Mouse (Mus musculus) liver, adult 2 months (tissue): ENCODE measurements around the gene Pbsn. TPM values are rescaled to one million over a fixed set of nuclear protein-coding genes. Genes with fewer than 3 reads are reported as not detected.
"Not testable (repeated sequence)": the region's sequence is repeated elsewhere in the genome, so short reads cannot be mapped to it uniquely, and the experiment has no call there.

Source experiments
- DNase-seq: peaks from one replicate; pipeline ENCODE4 v3.0.0-alpha.2; 2011; ENCODE audit warnings: low read depth, low spot score; ENCODE audit errors: extremely low read depth
- H3K27ac ChIP-seq: fragments of 200-500 bp; replicated peaks from 2 replicates; pipeline ENCODE4 v1.5.1; 2012; ENCODE audit warnings: low read depth, mild to moderate bottlenecking, control low read depth, inconsistent platforms, low read length; ENCODE audit not compliant: insufficient read depth
- H3K27me3 ChIP-seq: fragments of 200-500 bp; 2 replicates; pipeline ENCODE4 v1.6.1; 2012; ENCODE audit warnings: mild to moderate bottlenecking, moderate library complexity, low read length, inconsistent platforms; ENCODE audit not compliant: control insufficient read depth, insufficient read depth
- H3K36me3 ChIP-seq: fragments of 200-500 bp; 2 replicates; pipeline ENCODE4 v1.6.1; 2012; ENCODE audit warnings: low read length, inconsistent platforms; ENCODE audit not compliant: control insufficient read depth, insufficient read depth
- H3K4me1 ChIP-seq: fragments of 200-500 bp; 2 replicates; pipeline ENCODE4 v1.6.1; 2011; ENCODE audit warnings: low read length; ENCODE audit not compliant: control insufficient read depth, insufficient read depth
- H3K4me3 ChIP-seq: fragments of 200-500 bp; 2 replicates; pipeline ENCODE4 v1.5.1; 2011; ENCODE audit warnings: low read depth, mild to moderate bottlenecking, control low read depth, low read length, moderate library complexity; ENCODE audit not compliant: insufficient read depth
- H3K79me2 ChIP-seq: fragments of 200-500 bp; 2 replicates; pipeline ENCODE4 v1.6.1; 2012; ENCODE audit warnings: inconsistent platforms, mild to moderate bottlenecking, low read length, moderate library complexity; ENCODE audit not compliant: control insufficient read depth, insufficient read depth
- H3K9ac ChIP-seq: fragments of 200-500 bp; 2 replicates; pipeline ENCODE4 v1.6.1; 2012; ENCODE audit warnings: low read depth, mild to moderate bottlenecking, control low read depth, inconsistent platforms, low read length
- CTCF ChIP-seq: fragments of 200-500 bp; IDR thresholded peaks from 2 replicates; pipeline ENCODE4 v1.5.1; 2011; ENCODE audit warnings: low read depth, low read length, control low read depth
- POLR2A ChIP-seq: fragments of 200-500 bp; IDR thresholded peaks from 2 replicates; pipeline ENCODE4 v1.6.1; 2011; ENCODE audit warnings: low read length, control low read depth; ENCODE audit not compliant: insufficient read depth; ENCODE audit errors: extremely low read depth
- WGBS: fragments of 180-500 bp; shearing (Covaris S2); methylation state at CpG from one replicate; pipeline ENCODE4 v1.1.7; 2018; 5-methylcytosine and 5-hydroxymethylcytosine counted together
- polyA plus RNA-seq: library from polyadenylated mRNA; depleted of rRNA; stranded (reverse); fragments of >200 nt; gene quantifications from 2 replicates; pipeline ENCODE4 v1.2.3, GENCODE M21; 2012; rRNA removed
- total RNA-seq: library from RNA; depleted of rRNA; stranded (reverse); fragments of >200 nt; gene quantifications from 2 replicates; pipeline ENCODE4 v1.2.3, GENCODE M21; 2014; rRNA removed

The Pbsn gene
- not detected in 2 replicates for total RNA-seq
- not detected in 2 replicates for polyA plus RNA-seq

DNA sequence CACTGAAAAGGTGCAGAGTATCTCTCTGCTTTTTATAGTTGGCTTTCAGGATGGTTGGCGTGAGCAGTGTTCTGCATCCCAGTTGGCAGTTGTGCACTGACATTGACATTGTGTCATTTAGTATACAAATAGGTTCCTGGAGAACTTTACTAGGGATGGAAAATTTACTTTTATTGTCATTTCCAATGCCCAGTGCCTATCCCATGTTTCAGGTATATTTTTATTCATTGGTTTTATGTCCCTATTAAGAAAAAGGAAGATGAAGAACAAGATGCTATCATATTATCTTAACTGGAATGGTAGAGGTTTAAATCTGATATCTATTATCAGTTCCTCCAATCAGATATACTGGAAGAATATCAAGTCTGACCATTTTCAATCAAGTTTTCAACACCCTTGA, at the start of gene Pbsn:
Gene Pbsn, minus strand, starts transcription at position 101 of the 400 bp plus-strand sequence.
- WGBS = 67% methylated on average over 1 of the region's 1 CpGs
- H3K4me1 ChIP-seq = no peaks in the 10 kb centered on the region

DNA sequence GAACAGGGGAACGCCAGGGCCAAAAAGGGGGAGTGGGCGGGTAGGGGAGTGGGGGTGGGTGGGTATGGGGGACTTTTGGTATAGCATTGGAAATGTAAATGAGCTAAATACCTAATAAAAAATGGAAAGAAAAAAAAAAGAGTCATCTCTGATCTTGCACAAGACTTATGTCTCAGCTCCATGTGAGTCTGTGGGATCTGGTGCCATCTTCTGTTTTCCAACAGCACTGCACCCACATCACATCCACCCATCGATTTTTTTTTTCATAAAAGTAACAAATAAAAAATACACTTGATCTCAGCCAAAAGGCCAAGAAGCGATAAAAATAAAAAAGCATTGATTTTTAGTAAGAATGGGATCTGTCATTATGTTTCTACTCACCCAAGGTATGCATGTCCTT, 26.6 kb upstream of the Pbsn start:
- not testable (repeated sequence) for H3K27ac ChIP-seq, H3K4me1 ChIP-seq, H3K79me2 ChIP-seq, H3K36me3 ChIP-seq, H3K4me3 ChIP-seq, H3K27me3 ChIP-seq, H3K9ac ChIP-seq
- WGBS = 23% methylated on average over 2 of the region's 4 CpGs
- peak; percentile 1 for DNase-seq

More for the DNA sequence above, at the start of gene Pbsn:
- H3K27ac ChIP-seq = no peak within 1 kb of the TSS
- no peak within 1 kb of the TSS for H3K4me3 ChIP-seq
- no peak for TF ChIP-seq POLR2A
- TF ChIP-seq CTCF = no peak
- no peaks in the 10 kb centered on the region for H3K27me3 ChIP-seq
- H3K36me3 ChIP-seq = no peaks in the 10 kb centered on the region
- no peak for DNase-seq
- no peak within 1 kb of the TSS for H3K9ac ChIP-seq
- H3K79me2 ChIP-seq = no peaks in the 10 kb centered on the region

DNA sequence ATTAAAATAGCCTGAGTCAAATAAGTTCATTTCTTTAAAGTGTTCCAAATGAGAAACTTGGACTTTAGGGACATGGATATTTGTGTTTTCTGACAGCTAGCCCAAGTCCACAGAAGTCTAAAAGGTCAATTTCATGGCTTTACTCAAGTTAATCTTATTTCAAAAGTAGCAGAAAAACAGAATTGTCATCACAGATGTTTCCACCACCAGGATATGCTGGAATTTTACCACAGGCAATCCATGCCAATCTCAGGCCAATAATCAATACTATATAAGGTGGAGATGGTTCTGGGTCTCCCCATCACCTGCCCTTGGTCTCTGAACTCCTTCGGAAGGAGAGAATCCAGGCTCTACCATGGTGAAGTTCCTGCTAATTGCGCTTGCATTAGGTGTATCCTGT, 11.0 kb upstream of the Pbsn start, which contains the start of gene Gm14744:
Gene Gm14744, plus strand, starts transcription at position 301 of the 400 bp plus-strand sequence.
- not testable (repeated sequence) for H3K79me2 ChIP-seq, DNase-seq, H3K27ac ChIP-seq, H3K27me3 ChIP-seq, H3K36me3 ChIP-seq, H3K9ac ChIP-seq, H3K4me3 ChIP-seq, H3K4me1 ChIP-seq
- WGBS = 81% methylated on average over 2 of the region's 2 CpGs

DNA sequence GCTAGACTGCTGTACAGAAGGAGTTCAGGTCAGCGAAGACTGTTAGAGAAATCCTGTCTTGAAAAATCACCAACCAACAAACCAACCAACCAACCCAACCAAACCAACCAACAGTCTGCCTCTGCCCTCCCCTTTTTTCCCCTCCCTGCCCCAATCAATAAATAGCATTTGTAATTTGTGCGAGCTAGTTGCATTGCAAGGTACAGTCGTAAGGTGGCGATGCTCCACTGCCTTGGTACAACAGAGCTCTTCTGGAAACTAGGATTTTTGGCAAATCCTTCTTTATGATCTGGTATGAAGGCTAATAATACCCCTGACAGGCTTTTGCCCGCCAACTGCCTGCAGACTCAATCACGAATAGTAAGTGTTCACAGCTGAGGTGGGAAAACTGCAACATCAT, 41.4 kb downstream of the Pbsn start:
- Histone ChIP-seq H3K4me3 (no peak overlapping the region), H3K27me3 (no peaks in the 10 kb centered on the region), H3K9ac (no peak overlapping the region), H3K4me1 (no peaks in the 10 kb centered on the region), H3K27ac (no peak overlapping the region), H3K79me2 (no peaks in the 10 kb centered on the region), H3K36me3 (no peaks in the 10 kb centered on the region)
- peak; percentile 47 for DNase-seq
- 54% methylated on average over 6 of the region's 6 CpGs for whole genome bisulfite sequencing
- TF ChIP-seq POLR2A = no peak
- TF ChIP-seq CTCF = no peak

DNA sequence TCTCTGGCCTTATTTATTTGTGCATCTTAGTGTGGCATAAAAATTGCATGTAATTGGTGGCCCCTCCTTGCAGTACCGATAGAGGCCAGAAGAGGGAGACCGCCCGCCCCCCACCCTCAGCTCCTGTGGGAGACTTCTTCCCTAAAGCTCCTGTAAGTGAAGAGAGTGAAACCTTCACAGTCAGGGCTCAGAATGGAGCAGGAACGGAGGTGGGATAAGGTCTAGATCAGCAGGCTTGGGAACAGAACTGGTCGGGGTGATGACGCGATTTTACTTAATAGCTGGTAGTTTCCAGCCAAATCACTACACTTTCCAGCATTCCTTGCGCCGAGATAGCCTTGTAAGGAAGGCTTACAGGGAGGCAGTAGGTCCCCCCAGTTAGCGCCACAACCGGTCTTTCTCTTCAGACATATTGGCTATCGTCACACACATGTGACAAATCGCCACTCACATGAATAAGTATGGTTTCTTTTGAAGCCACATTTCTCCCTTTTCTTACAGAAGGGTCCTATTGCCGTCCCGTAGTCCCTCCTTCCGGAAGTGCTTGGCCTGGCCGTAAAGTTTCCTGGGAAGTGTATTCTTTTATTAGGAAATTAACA, 42.7 kb downstream of the Pbsn start:
- peak overlapping the region; percentile 29 for H3K27ac ChIP-seq
- H3K27me3 ChIP-seq = no peaks in the 10 kb centered on the region
- peak overlapping the region; percentile 44 for H3K4me3 ChIP-seq
- WGBS = 9% methylated on average over 17 of the region's 17 CpGs
- DNase-seq = peak; percentile 63
- H3K79me2 ChIP-seq = no peaks in the 10 kb centered on the region
- H3K36me3 ChIP-seq = no peaks in the 10 kb centered on the region
- H3K4me1 ChIP-seq = no peaks in the 10 kb centered on the region
- H3K9ac ChIP-seq = peak overlapping the region; percentile 51
- TF ChIP-seq POLR2A (no peak), CTCF (peak; percentile 67)

DNA sequence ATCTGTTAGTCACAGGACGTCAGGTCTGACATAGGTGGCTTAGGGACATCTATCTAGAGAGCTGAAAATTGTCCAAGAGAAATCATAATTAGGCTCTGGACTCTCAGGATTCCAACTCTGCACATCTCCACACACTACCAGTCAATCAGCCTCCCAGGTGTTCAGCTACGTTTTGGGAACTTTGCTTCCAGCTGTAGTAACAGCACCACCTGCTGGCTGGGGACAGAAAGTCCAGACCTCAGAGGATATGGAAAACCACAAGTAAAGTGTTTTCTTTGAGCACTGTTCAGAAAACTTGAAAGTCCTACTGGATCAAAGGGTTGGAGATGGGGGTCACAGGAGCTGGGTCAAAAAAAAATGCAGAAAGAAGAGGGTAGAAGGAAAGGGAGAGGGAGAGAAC, 44.8 kb downstream of the Pbsn start:
- TF ChIP-seq POLR2A (no peak), CTCF (peak; percentile 62; the same call in 1 of the 2 replicates)

More for the DNA sequence above, 44.8 kb downstream of the Pbsn start:
- Histone ChIP-seq H3K27ac (no peak overlapping the region), H3K9ac (no peak overlapping the region), H3K36me3 (no peaks in the 10 kb centered on the region), H3K79me2 (no peaks in the 10 kb centered on the region), H3K4me3 (no peak overlapping the region), H3K4me1 (no peaks in the 10 kb centered on the region), H3K27me3 (no peaks in the 10 kb centered on the region)
- WGBS = 24% methylated on average over 2 of the region's 2 CpGs
- peak; percentile 28 for DNase-seq
